Mouse (Mus musculus) kidney, postnatal 25 days (tissue): ENCODE results near the gene Setd1a.
"Not testable (repeated sequence)": the region's sequence is repeated elsewhere in the genome, so short reads cannot be mapped to it uniquely, and the experiment has no call there.

Experiments
- DNase-seq, 2 experiments: peaks; one replicate each; pipeline ENCODE4 v3.0.0; 2021; ENCODE audit warnings: mixed read lengths in 2 of 2

Gene Setd1a

DNA sequence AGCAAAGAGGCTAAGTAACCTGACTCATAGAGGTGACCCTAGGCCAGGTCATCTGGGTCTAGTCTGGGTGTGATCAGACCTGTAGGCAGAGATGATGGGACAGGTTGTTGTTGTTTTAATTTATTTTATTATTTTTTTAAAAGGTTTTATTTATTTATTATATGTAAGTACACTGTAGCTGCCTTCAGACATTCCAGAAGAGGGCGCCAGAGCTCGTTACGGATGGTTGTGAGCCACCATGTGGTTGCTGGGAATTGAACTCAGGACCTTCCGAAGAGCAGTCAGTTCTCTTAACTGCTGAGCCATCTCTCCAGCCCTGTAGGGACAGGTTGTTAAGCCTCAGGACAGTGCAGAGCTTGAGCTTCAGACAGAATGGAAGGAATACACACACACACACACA, 61.4 kb downstream of the Setd1a start:
- not testable (repeated sequence) for DNase-seq

DNA sequence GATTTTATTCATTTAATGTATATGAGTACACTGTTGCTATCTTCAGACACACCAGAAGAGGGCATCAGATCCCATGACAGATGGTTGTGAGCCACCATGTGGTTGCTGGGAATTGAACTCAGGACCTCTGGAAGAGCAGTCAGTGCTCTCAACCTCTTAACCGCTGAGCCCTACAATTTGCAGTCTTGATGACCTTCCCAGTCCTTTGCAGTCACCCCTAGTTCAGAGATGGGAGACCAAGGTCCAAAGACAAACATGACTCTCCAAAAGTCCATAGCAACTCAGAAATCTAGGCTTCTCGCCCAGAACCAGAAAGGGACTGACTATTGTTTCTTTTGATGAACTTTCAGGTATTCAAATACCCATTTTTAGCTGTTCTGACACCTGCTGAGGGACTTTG, 63.6 kb downstream of the Setd1a start:
- not testable (repeated sequence) for DNase-seq

DNA sequence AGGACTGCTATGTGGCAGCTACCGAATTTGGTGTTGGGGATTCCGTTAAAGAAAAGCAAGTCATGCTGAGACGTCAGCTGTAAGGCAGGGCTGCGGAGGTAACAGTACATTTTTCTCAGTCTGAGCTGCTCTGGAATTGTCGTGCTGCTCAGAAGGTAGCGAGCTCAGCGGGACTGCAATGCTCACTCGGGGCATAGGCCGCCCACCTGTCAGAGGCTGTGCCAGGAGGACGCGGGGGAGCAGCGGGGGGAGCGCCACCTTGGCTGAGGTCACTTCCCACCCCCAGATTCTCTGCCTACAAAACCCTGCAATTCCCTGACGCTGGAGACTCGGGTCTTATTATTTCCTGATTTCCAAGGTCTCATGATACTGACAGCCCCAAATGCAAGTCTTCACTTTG, 64.4 kb downstream of the Setd1a start:
- peak; percentile 31 to 66 for DNase-seq

DNA sequence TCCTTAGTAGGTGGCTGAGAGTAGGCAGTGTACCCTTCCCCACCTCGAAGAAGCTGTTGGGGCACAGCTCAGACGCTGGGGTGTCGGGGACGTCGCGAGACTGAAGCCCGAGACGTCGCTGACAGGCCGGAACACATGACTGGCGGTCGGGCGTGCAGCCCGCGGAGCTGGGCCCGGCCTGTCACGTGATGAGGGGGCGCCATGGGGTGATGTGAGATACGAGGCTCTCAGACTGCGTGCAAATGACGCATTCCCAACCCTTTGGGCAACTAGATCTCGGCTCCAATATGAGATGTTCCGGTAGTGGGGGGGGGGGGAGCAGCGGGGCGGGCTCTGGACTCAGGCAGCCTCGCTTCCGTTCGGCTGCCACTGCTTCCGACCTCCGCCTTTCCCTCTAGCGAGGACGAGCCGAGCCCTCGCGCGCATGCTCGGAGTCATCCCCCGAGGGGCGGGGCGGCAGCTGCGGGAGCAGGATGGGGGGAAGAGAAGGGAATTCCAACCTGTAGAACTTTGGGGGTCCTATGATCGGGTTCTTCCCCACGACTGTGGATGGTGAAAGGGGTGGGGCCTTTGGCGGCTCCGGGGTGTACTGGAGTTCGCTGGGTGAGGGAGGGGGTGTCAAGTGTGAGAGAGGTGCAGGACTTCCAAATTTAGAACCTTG, 65.0 kb downstream of the Setd1a start:
- DNase-seq, result peak; percentile 92 to 97

DNA sequence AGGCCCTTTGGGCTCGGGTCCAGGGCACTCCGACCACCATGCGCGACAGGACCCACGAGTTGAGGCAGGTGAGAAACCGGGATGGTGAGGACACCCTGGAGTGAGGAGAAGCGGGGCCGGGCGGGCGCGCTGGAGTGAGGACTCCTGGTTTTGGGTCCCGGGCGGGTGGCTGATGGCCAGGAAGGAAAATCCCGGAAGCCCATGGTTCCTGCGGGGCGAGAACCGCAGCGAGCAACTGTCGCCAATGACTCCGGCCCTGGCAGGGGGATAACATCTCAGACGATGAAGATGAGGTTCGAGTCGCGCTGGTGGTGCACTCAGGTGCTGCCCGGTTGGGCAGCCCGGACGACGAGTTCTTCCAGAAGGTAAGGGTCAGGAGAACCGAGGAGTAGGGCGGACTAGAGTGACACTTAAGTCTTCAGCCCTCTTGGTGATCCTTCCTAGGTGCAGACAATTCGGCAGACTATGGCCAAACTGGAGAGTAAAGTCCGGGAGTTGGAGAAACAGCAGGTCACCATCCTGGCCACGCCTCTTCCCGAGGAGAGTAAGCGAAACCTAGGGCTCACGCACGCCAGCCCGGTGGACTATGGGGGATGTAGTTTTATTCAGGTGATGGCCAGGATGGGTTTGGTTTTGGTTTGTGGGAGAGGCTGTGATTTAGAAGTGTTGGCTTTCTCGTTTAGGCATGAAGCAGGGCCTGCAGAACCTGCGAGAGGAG, 65.7 kb downstream of the Setd1a start:
- DNase-seq, result peak; percentile 90 to 94
